Mouse (Mus musculus) kidney, embryonic 14.5 days (tissue): ENCODE results near the gene Neurod4. TPM values are rescaled to one million over a fixed set of nuclear protein-coding genes. Genes with fewer than 3 reads are reported as not detected.
"Not testable (repeated sequence)": the region's sequence is repeated elsewhere in the genome, so short reads cannot be mapped to it uniquely, and the experiment has no call there.

Source experiments
- ATAC-seq: fragments of 200-750 bp; cut with Nextera tagmentation; 2 replicates; pipeline ENCODE4 v1.8.0; 2017; ENCODE audit warnings: moderate number of reproducible peaks, mild to moderate bottlenecking, moderate TSS enrichment, moderate library complexity; ENCODE audit not compliant: low FRiP score, low TSS enrichment
- H3K27ac ChIP-seq: fragments of 300-500 bp; sonication (generic); 2 replicates; pipeline ENCODE4 v1.5.1; 2014; ENCODE audit warnings: low read depth, mild to moderate bottlenecking, low read length, moderate library complexity, mixed read lengths
- H3K27me3 ChIP-seq: fragments of 300-500 bp; sonication (generic); 2 replicates; pipeline ENCODE4 v1.6.1; 2014; ENCODE audit warnings: mild to moderate bottlenecking, low read length; ENCODE audit not compliant: control insufficient read depth, insufficient read depth
- H3K36me3 ChIP-seq: fragments of 300-500 bp; sonication (generic); 2 replicates; pipeline ENCODE4 v1.6.1; 2014; ENCODE audit warnings: low read length, mixed read lengths; ENCODE audit not compliant: control insufficient read depth, insufficient read depth
- H3K4me1 ChIP-seq: fragments of 300-500 bp; sonication (generic); 2 replicates; pipeline ENCODE4 v1.6.1; 2014; ENCODE audit warnings: low read length, mixed read lengths; ENCODE audit not compliant: control insufficient read depth, insufficient read depth
- H3K4me2 ChIP-seq: fragments of 300-500 bp; sonication (generic); replicated peaks from 2 replicates; pipeline ENCODE4 v1.6.1; 2014; ENCODE audit warnings: low read depth, mild to moderate bottlenecking, low read length
- H3K4me3 ChIP-seq: fragments of 300-500 bp; sonication (generic); 2 replicates; pipeline ENCODE4 v1.5.1; 2014; ENCODE audit warnings: mild to moderate bottlenecking, low read length
- H3K9ac ChIP-seq: fragments of 300-500 bp; sonication (generic); 2 replicates; pipeline ENCODE4 v1.6.1; 2014; ENCODE audit warnings: low read depth, mild to moderate bottlenecking, low read length, moderate library complexity
- H3K9me3 ChIP-seq: fragments of 300-500 bp; sonication (generic); 2 replicates; pipeline ENCODE4 v1.6.1; 2016; ENCODE audit warnings: low read length; ENCODE audit not compliant: control insufficient read depth
- WGBS: fragments of 180-500 bp; shearing (Covaris S2); extraction: QIAGEN DNeasy Blood & Tissue Kit; methylation state at CpG from one replicate; pipeline ENCODE4 v1.1.7; 2014; 5-methylcytosine and 5-hydroxymethylcytosine counted together
- polyA plus RNA-seq: library from polyadenylated mRNA; unstranded; fragments of >200 nt; fragmentation: Nextera tagmentation; extraction: Ambion mirVana; gene quantifications from 2 replicates; pipeline ENCODE4 v1.2.1, GENCODE M21; 2014

Gene Neurod4
- polyA plus RNA-seq, 1 experiment from 2014 or later, result not detected

GRCm38 (mm10) chr10:130311534-130312227 lies 31.6 kb upstream of the Neurod4 start:
- ATAC-seq, result no peak

GRCm38 (mm10) chr10:130304138-130304537 lies 24.1 kb upstream of the Neurod4 start:
- WGBS, result 82% methylated on average over 2 of the region's 5 CpGs
- H3K4me3 ChIP-seq, result not testable (repeated sequence)

More at GRCm38 (mm10) chr10:130311534-130312227, 31.6 kb upstream of the Neurod4 start:
- H3K27ac ChIP-seq, result no peak overlapping the region
- H3K9ac ChIP-seq, result no peak overlapping the region
- H3K4me2 ChIP-seq, result no peak overlapping the region
- WGBS, result 85% methylated on average over 2 of the region's 2 CpGs
- H3K9me3 ChIP-seq, result no peaks in the 10 kb centered on the region
- H3K4me3 ChIP-seq, result no peak overlapping the region
- H3K4me1 ChIP-seq, result no peaks in the 10 kb centered on the region
- no peaks in the 10 kb centered on the region for H3K27me3 ChIP-seq
- H3K36me3 ChIP-seq, result no peaks in the 10 kb centered on the region

DNA sequence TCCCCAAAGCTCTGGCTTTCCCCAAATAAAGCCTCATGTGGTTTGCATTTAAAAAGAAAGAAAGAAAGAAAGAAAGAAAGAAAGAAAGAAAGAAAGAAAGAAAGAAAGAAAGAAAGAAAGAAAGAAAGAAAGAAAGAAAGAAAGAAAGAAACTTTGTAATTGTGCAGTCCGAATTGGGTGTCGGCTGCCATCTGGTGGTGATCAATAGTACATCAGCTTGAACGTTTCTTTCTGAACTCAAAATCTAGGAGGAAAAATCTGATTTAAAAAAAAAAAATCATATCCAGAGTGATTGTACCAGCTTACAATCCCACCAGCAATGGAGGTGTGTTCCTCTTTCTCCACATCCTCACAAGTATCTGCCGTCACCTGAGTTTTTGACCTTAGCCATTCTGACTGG lies 18.7 kb upstream of the Neurod4 start:
- not testable (repeated sequence) for H3K27me3 ChIP-seq, ATAC-seq, H3K4me3 ChIP-seq, H3K4me2 ChIP-seq, H3K9me3 ChIP-seq, H3K27ac ChIP-seq, H3K4me1 ChIP-seq, H3K36me3 ChIP-seq, H3K9ac ChIP-seq
- 20% methylated on average over 4 of the region's 4 CpGs for WGBS

More at GRCm38 (mm10) chr10:130304138-130304537, 24.1 kb upstream of the Neurod4 start:
- ATAC-seq, H3K4me2 ChIP-seq, H3K4me1 ChIP-seq, H3K36me3 ChIP-seq, H3K9ac ChIP-seq, H3K27ac ChIP-seq, H3K27me3 ChIP-seq, H3K9me3 ChIP-seq: not testable (repeated sequence)

GRCm38 (mm10) chr10:130293741-130294408 lies 13.8 kb upstream of the Neurod4 start:
- Histone ChIP-seq H3K27ac (no peak overlapping the region), H3K4me3 (no peak overlapping the region), H3K9me3 (no peaks in the 10 kb centered on the region), H3K4me1 (no peaks in the 10 kb centered on the region), H3K36me3 (no peaks in the 10 kb centered on the region), H3K4me2 (no peak overlapping the region), H3K9ac (no peak overlapping the region), H3K27me3 (no peaks in the 10 kb centered on the region)
- no peak for ATAC-seq
- WGBS, result 15% methylated on average over 3 of the region's 3 CpGs

- H3K4me2 ChIP-seq, result no peak overlapping the region
- no peak overlapping the region for H3K9ac ChIP-seq
- H3K27me3 ChIP-seq, result no peaks in the 10 kb centered on the region
- H3K4me3 ChIP-seq, result no peak overlapping the region
- 53% methylated on average over 3 of the region's 3 CpGs for WGBS
- H3K27ac ChIP-seq, result no peak overlapping the region
- no peaks in the 10 kb centered on the region for H3K9me3 ChIP-seq
- H3K36me3 ChIP-seq, result no peaks in the 10 kb centered on the region
- no peak for ATAC-seq
- H3K4me1 ChIP-seq, result no peaks in the 10 kb centered on the region
Measured at GRCm38 (mm10) chr10:130288007-130288406, 8.0 kb upstream of the Neurod4 start.

DNA sequence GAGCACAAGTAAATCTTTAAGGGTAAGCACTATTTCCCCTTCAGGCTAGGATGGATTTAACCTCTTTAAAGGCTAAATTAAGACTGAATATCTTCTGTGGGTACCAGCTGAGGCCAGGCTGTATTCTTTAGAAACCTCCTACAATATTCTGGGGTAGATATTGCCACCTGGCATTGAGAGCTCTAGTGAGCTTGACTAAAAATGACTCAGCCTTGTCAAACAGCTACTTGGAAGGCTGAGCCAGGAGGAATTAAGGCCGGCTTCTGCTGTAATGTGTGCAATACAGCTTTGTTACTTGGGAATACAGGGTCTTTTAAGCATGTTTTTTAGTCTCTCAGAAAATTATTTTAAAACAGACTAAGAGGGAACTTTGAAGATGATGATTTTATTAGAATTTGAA lies 7.2 kb upstream of the Neurod4 start:
- H3K9ac ChIP-seq, result no peak overlapping the region
- H3K27ac ChIP-seq, result no peak overlapping the region
- no peak overlapping the region for H3K4me3 ChIP-seq
- no peaks in the 10 kb centered on the region for H3K36me3 ChIP-seq
- ATAC-seq, result no peak
- H3K9me3 ChIP-seq, result no peaks in the 10 kb centered on the region
- H3K27me3 ChIP-seq, result no peaks in the 10 kb centered on the region
- 80% methylated on average over 1 of the region's 1 CpGs for WGBS
- no peak overlapping the region for H3K4me2 ChIP-seq
- no peaks in the 10 kb centered on the region for H3K4me1 ChIP-seq

GRCm38 (mm10) chr10:130281982-130282449 lies 2.0 kb upstream of the Neurod4 start:
- Histone ChIP-seq H3K4me2 (no peak overlapping the region), H3K9me3 (no peaks in the 10 kb centered on the region), H3K36me3 (no peaks in the 10 kb centered on the region), H3K9ac (no peak overlapping the region), H3K4me1 (no peaks in the 10 kb centered on the region), H3K27me3 (no peaks in the 10 kb centered on the region), H3K27ac (no peak overlapping the region), H3K4me3 (no peak overlapping the region)
- WGBS, result 17% methylated on average over 1 of the region's 1 CpGs
- no peak for ATAC-seq

GRCm38 (mm10) chr10:130276496-130276895 lies 3.5 kb downstream of the Neurod4 start:
- Histone ChIP-seq H3K4me1 (no peaks in the 10 kb centered on the region), H3K4me2 (no peak overlapping the region), H3K9me3 (no peaks in the 10 kb centered on the region), H3K36me3 (no peaks in the 10 kb centered on the region), H3K9ac (no peak overlapping the region), H3K4me3 (no peak overlapping the region), H3K27ac (no peak overlapping the region), H3K27me3 (no peaks in the 10 kb centered on the region)
- 77% methylated on average over 2 of the region's 2 CpGs for WGBS
- ATAC-seq, result no peak

- no peaks in the 10 kb centered on the region for H3K27me3 ChIP-seq
- no peak overlapping the region for H3K27ac ChIP-seq
- no peaks in the 10 kb centered on the region for H3K36me3 ChIP-seq
- no peak overlapping the region for H3K4me2 ChIP-seq
- 73% methylated on average over 2 of the region's 2 CpGs for WGBS
- H3K4me1 ChIP-seq, result no peaks in the 10 kb centered on the region
- no peak overlapping the region for H3K4me3 ChIP-seq
- no peak for ATAC-seq
- H3K9ac ChIP-seq, result no peak overlapping the region
- no peaks in the 10 kb centered on the region for H3K9me3 ChIP-seq
Measured at GRCm38 (mm10) chr10:130275759-130276158, 4.3 kb downstream of the Neurod4 start.
